ENCODE assay signal across 8 mouse cellular contexts in the genomic region with DNA sequence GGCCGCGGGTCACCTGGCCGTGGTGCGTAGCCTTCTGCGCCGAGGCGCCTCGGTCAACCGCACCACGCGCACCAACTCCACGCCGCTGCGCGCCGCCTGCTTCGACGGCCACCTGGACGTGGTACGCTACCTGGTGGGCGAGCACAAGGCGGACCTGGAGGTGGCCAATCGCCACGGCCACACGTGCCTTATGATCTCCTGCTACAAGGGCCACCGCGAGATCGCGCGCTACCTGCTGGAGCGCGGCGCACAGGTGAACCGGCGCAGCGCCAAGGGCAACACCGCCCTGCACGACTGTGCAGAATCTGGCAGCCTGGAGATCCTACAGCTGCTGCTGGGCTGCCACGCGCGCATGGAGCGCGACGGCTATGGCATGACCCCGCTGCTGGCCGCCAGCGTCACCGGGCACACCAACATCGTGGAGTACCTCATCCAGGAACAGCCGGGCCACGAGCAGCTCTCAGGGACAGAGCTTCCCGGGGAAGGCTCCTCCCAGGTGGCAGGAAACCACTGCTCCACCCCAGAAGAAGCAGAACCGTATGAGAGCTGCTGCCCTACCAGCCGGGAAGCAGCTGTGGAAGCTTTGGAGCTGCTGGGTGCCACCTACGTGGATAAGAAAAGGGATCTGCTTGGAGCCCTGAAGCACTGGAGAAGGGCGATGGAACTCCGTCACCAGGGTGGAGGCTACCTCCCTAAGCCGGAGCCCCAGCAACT. TPM values are rescaled to one million over a fixed set of nuclear protein-coding genes. Genes with fewer than 3 reads are reported as not detected.
DNase-seq lines count a peak whose midpoint lies in the region; ATAC-seq and TF ChIP-seq lines count a peak whose summit lies in the region.

No protein-coding gene starts in this region.

- DNase-seq in heart, postnatal 10 days, result no peak
- peak; percentile 37 for DNase-seq in MEL (ENCODE audit: low read depth, low spot score)
- no peak for DNase-seq in layer of hippocampus, adult 9-10 months (ENCODE audit: low spot score)
- DNase-seq in left cerebral cortex, postnatal 14 days (ENCODE audit: low spot score in 2 of 2), result no peak

- H3K27me3 ChIP-seq in heart, embryonic 13.5 days (replicated peaks), result no peaks in the 10 kb centered on the region; the same call in 1 of the 2 replicates
- H3K27me3 ChIP-seq in MEL (ENCODE audit: control insufficient read depth in 1 of 2, insufficient read depth in 2 of 2, low read length in 2 of 2), result no peaks in the 10 kb centered on the region
- no peaks in the 10 kb centered on the region for H3K27me3 ChIP-seq in forebrain, embryonic 13.5 days
- no peaks in the 10 kb centered on the region for H3K27me3 ChIP-seq in kidney, embryonic 14.5 days (ENCODE audit: control insufficient read depth, insufficient read depth, low read length)
- H3K27me3 ChIP-seq in midbrain, embryonic 16.5 days (ENCODE audit: control insufficient read depth, insufficient read depth, low read depth, low read length), result no peaks in the 10 kb centered on the region

- intact Hi-C loops in heart, postnatal 10 days (cut with DNase I), result loop anchor here (2.0 kb wide), 1 partner anchor 19 kb away; the partner anchor contains the start of gene Ticam1
- intact Hi-C loops in left cerebral cortex, postnatal 14 days (cut with DNase I), result no loop called here

- peaks cover 44% of the 10 kb centered on the region for H3K36me3 ChIP-seq in heart, embryonic 13.5 days
- H3K36me3 ChIP-seq in MEL (ENCODE audit: control insufficient read depth in 1 of 2, insufficient read depth in 2 of 2, low read length in 2 of 2), result peaks cover 0 to 28% of the 10 kb centered on the region in 2 experiments; a peak in 3 of 4 replicates
- peaks cover 48% of the 10 kb centered on the region for H3K36me3 ChIP-seq in forebrain, embryonic 13.5 days (ENCODE audit: poor library complexity, severe bottlenecking)
- H3K36me3 ChIP-seq in kidney, embryonic 14.5 days (ENCODE audit: control insufficient read depth, insufficient read depth, low read length), result peaks cover 35% of the 10 kb centered on the region
- H3K36me3 ChIP-seq in midbrain, embryonic 16.5 days (ENCODE audit: control insufficient read depth, insufficient read depth, low read length), result peaks cover 8% of the 10 kb centered on the region

- TF ChIP-seq CTCF in MEL (IDR thresholded peaks at IDR 0.05 in 2 of 3, conservative IDR thresholded peaks at IDR 0.05 in 1 of 3; ENCODE audit: control insufficient read depth in 1 of 3, insufficient read depth in 1 of 3, low read depth in 2 of 3, low read length in 3 of 3, poor library complexity in 1 of 3, severe bottlenecking in 1 of 3), result no peak

- no peak for ATAC-seq in heart, embryonic 13.5 days (ENCODE audit: extremely low read depth, insufficient number of reproducible peaks, low FRiP score, low TSS enrichment)
- no peak for ATAC-seq in forebrain, embryonic 13.5 days
- no peak for ATAC-seq in kidney, embryonic 14.5 days (ENCODE audit: low FRiP score, low TSS enrichment)
- peak; percentile 0; the same call in 1 of the 2 replicates for ATAC-seq in midbrain, embryonic 16.5 days

- H3K4me2 ChIP-seq in heart, embryonic 13.5 days, result peak overlapping the region; percentile 85
- peak overlapping the region; percentile 99 for H3K4me2 ChIP-seq in forebrain, embryonic 13.5 days
- peak overlapping the region; percentile 92 for H3K4me2 ChIP-seq in kidney, embryonic 14.5 days (replicated peaks; ENCODE audit: low read depth, low read length)
- H3K4me2 ChIP-seq in midbrain, embryonic 16.5 days (ENCODE audit: low read length), result peak overlapping the region; percentile 96

- TF ChIP-seq RAD21 in MEL (IDR thresholded peaks at IDR 0.05; ENCODE audit: low read depth, low read length), result no peak

- H3K9me3 ChIP-seq in heart, embryonic 13.5 days, result no peaks in the 10 kb centered on the region
- no peaks in the 10 kb centered on the region for H3K9me3 ChIP-seq in MEL (replicated peaks; ENCODE audit: insufficient read depth, low read length)
- no peaks in the 10 kb centered on the region for H3K9me3 ChIP-seq in forebrain, embryonic 13.5 days (replicated peaks)
- H3K9me3 ChIP-seq in kidney, embryonic 14.5 days (ENCODE audit: control insufficient read depth, low read length), result no peaks in the 10 kb centered on the region
- H3K9me3 ChIP-seq in midbrain, embryonic 16.5 days (replicated peaks; ENCODE audit: control insufficient read depth, low read length, poor library complexity, severe bottlenecking), result no peaks in the 10 kb centered on the region

- peak overlapping the region; percentile 90 for H3K9ac ChIP-seq in heart, embryonic 13.5 days
- H3K9ac ChIP-seq in MEL (ENCODE audit: control insufficient read depth, low read depth, low read length, poor library complexity, severe bottlenecking), result peak overlapping the region; percentile 75
- peak overlapping the region; percentile 76 for H3K9ac ChIP-seq in forebrain, embryonic 13.5 days
- peak overlapping the region; percentile 67 for H3K9ac ChIP-seq in kidney, embryonic 14.5 days (ENCODE audit: low read depth, low read length)
- peak overlapping the region; percentile 71 for H3K9ac ChIP-seq in midbrain, embryonic 16.5 days (ENCODE audit: low read depth, low read length)

- peak overlapping the region; percentile 86 for H3K27ac ChIP-seq in heart, embryonic 13.5 days (replicated peaks)
- H3K27ac ChIP-seq in MEL (ENCODE audit: control insufficient read depth, low read depth, low read length), result no peak overlapping the region
- no peak overlapping the region for H3K27ac ChIP-seq in forebrain, embryonic 13.5 days
- H3K27ac ChIP-seq in kidney, embryonic 14.5 days (ENCODE audit: low read depth, low read length), result no peak overlapping the region; the same call in 1 of the 2 replicates
- peak overlapping the region; percentile 83 for H3K27ac ChIP-seq in midbrain, embryonic 16.5 days (ENCODE audit: low read length)

- TF ChIP-seq EP300 in MEL (IDR thresholded peaks at IDR 0.05; ENCODE audit: low read depth in 1 of 2, low read length in 2 of 2), result no peak

- 8% methylated on average over 58 of the region's 58 CpGs for WGBS in heart, embryonic 13.5 days
- 11% methylated on average over 55 of the region's 58 CpGs for WGBS in forebrain, embryonic 13.5 days
- 8% methylated on average over 49 of the region's 58 CpGs for WGBS in kidney, embryonic 14.5 days
- WGBS in midbrain, embryonic 16.5 days, result 11% methylated on average over 58 of the region's 58 CpGs

- peaks cover 48% of the 10 kb centered on the region for H3K79me2 ChIP-seq in MEL (ENCODE audit: control insufficient read depth, insufficient read depth, low read length, poor library complexity)

- H3K4me3 ChIP-seq in heart, embryonic 13.5 days, result peak overlapping the region; percentile 73
- H3K4me3 ChIP-seq in MEL (ENCODE audit: control insufficient read depth in 1 of 2, insufficient read depth in 1 of 2, low read depth in 2 of 2, low read length in 2 of 2), result peak overlapping the region; percentile 44 to 74
- peak overlapping the region; percentile 72 for H3K4me3 ChIP-seq in forebrain, embryonic 13.5 days
- peak overlapping the region; percentile 66 for H3K4me3 ChIP-seq in kidney, embryonic 14.5 days (ENCODE audit: low read length)
- H3K4me3 ChIP-seq in midbrain, embryonic 16.5 days (ENCODE audit: low read depth, low read length), result peak overlapping the region; percentile 65

- H3K4me1 ChIP-seq in heart, embryonic 13.5 days, result peaks cover 57% of the 10 kb centered on the region
- peaks cover 0 to 38% of the 10 kb centered on the region in 2 experiments; a peak in 2 of 4 replicates for H3K4me1 ChIP-seq in MEL (ENCODE audit: control insufficient read depth in 1 of 2, insufficient read depth in 2 of 2, low read length in 2 of 2)
- peaks cover 50% of the 10 kb centered on the region for H3K4me1 ChIP-seq in forebrain, embryonic 13.5 days
- peaks cover 20% of the 10 kb centered on the region; the same call in 1 of the 2 replicates for H3K4me1 ChIP-seq in kidney, embryonic 14.5 days (ENCODE audit: control insufficient read depth, insufficient read depth, low read length)
- H3K4me1 ChIP-seq in midbrain, embryonic 16.5 days (ENCODE audit: control insufficient read depth, insufficient read depth, low read length), result peaks cover 46% of the 10 kb centered on the region

- TF ChIP-seq POLR2A in MEL (IDR thresholded peaks at IDR 0.05; ENCODE audit: control insufficient read depth in 1 of 2, insufficient read depth in 1 of 2, low read depth in 1 of 2, low read length in 2 of 2, poor library complexity in 1 of 2), result 0 out of 4 replicates have a peak, but pooled peaks of 1 of the 2 experiments have one; percentile 5

RNA-seq across cellular contexts. Expression of gene Fem1a, which starts 0.7 kb away (rescaled TPM):
- polyA plus RNA-seq in heart, embryonic 13.5 days (2015; fragmentation: Nextera tagmentation; extraction: Ambion mirVana), result 17.2 and 18.5 TPM in 2 replicates
- total RNA-seq in heart, postnatal 10 days (2021), result 10 to 100 TPM; 81.5 to 94.9 TPM
- 16.2 and 21.5 TPM in 2 replicates for total RNA-seq in MEL (2012; rRNA removed)
- 10 to 100 TPM in 1 of 2 experiments, not detected in 1; 17.1 TPM for polyA plus RNA-seq in MEL (2012; ENCODE audit: insufficient read depth in 1 of 2, insufficient read length in 2 of 2, low read depth in 1 of 2, low replicate concordance in 2 of 2, missing spikeins in 1 of 2)
- 16.5 and 19.3 TPM in 2 replicates for polyA plus RNA-seq in forebrain, embryonic 13.5 days (2015; fragmentation: Nextera tagmentation; extraction: Ambion mirVana)
- 10.5 and 14.3 TPM in 2 replicates for polyA plus RNA-seq in kidney, embryonic 14.5 days (2014; fragmentation: Nextera tagmentation; extraction: Ambion mirVana)
- polyA plus RNA-seq in midbrain, embryonic 16.5 days (2015; fragmentation: Nextera tagmentation; extraction: Ambion mirVana), result 15.5 and 18.2 TPM in 2 replicates
- total RNA-seq in left cerebral cortex, postnatal 14 days (2021), result 10 to 100 TPM; 39.1 to 41.0 TPM

RNA-seq across cellular contexts. Expression of gene Ticam1, which starts 19.2 kb away (rescaled TPM):
- 7.7 and 8.4 TPM in 2 replicates for polyA plus RNA-seq in heart, embryonic 13.5 days (2015; fragmentation: Nextera tagmentation; extraction: Ambion mirVana)
- 10 to 100 TPM; 11.6 to 12.7 TPM for total RNA-seq in heart, postnatal 10 days (2021)
- total RNA-seq in MEL (2012; rRNA removed), result 3.5 and 4.6 TPM in 2 replicates
- polyA plus RNA-seq in MEL (2012; ENCODE audit: insufficient read depth in 1 of 2, insufficient read length in 2 of 2, low read depth in 1 of 2, low replicate concordance in 2 of 2, missing spikeins in 1 of 2), result 1 to 10 TPM in 1 of 2 experiments, not detected in 1; 8.7 TPM
- polyA plus RNA-seq in forebrain, embryonic 13.5 days (2015; fragmentation: Nextera tagmentation; extraction: Ambion mirVana), result 1.4 and 1.6 TPM in 2 replicates
- polyA plus RNA-seq in kidney, embryonic 14.5 days (2014; fragmentation: Nextera tagmentation; extraction: Ambion mirVana), result 4.1 and 7.2 TPM in 2 replicates
- polyA plus RNA-seq in midbrain, embryonic 16.5 days (2015; fragmentation: Nextera tagmentation; extraction: Ambion mirVana), result 1.3 TPM in 2 replicates
- 1 to 10 TPM; 5.5 to 5.9 TPM for total RNA-seq in left cerebral cortex, postnatal 14 days (2021)

RNA-seq across cellular contexts. Expression of gene Plin3, which starts 35.3 kb away (rescaled TPM):
- 67.1 and 71.8 TPM in 2 replicates for polyA plus RNA-seq in heart, embryonic 13.5 days (2015; fragmentation: Nextera tagmentation; extraction: Ambion mirVana)
- total RNA-seq in heart, postnatal 10 days (2021), result 10 to 100 TPM; 67.0 to 81.9 TPM
- total RNA-seq in MEL (2012; rRNA removed), result 6.6 and 7.6 TPM in 2 replicates
- polyA plus RNA-seq in MEL (2012; ENCODE audit: insufficient read depth in 1 of 2, insufficient read length in 2 of 2, low read depth in 1 of 2, low replicate concordance in 2 of 2, missing spikeins in 1 of 2), result 10 to 100 TPM in 1 of 2 experiments, not detected in 1; 13.1 TPM
- polyA plus RNA-seq in forebrain, embryonic 13.5 days (2015; fragmentation: Nextera tagmentation; extraction: Ambion mirVana), result 18.3 and 21.8 TPM in 2 replicates
- 65.2 and 68.7 TPM in 2 replicates for polyA plus RNA-seq in kidney, embryonic 14.5 days (2014; fragmentation: Nextera tagmentation; extraction: Ambion mirVana)
- polyA plus RNA-seq in midbrain, embryonic 16.5 days (2015; fragmentation: Nextera tagmentation; extraction: Ambion mirVana), result 10.7 and 12.3 TPM in 2 replicates
- 1 to 10 TPM; 4.8 TPM for total RNA-seq in left cerebral cortex, postnatal 14 days (2021)

RNA-seq across cellular contexts. Expression of gene Dpp9, which starts 38.6 kb away (rescaled TPM):
- polyA plus RNA-seq in heart, embryonic 13.5 days (2015; fragmentation: Nextera tagmentation; extraction: Ambion mirVana), result 21.8 and 22.4 TPM in 2 replicates
- 10 to 100 TPM; 29.1 to 33.3 TPM for total RNA-seq in heart, postnatal 10 days (2021)
- total RNA-seq in MEL (2012; rRNA removed), result 34.3 and 36.3 TPM in 2 replicates
- 10 to 100 TPM in 1 of 2 experiments, not detected in 1; 67.2 TPM for polyA plus RNA-seq in MEL (2012; ENCODE audit: insufficient read depth in 1 of 2, insufficient read length in 2 of 2, low read depth in 1 of 2, low replicate concordance in 2 of 2, missing spikeins in 1 of 2)
- polyA plus RNA-seq in forebrain, embryonic 13.5 days (2015; fragmentation: Nextera tagmentation; extraction: Ambion mirVana), result 32.5 and 33.0 TPM in 2 replicates
- polyA plus RNA-seq in kidney, embryonic 14.5 days (2014; fragmentation: Nextera tagmentation; extraction: Ambion mirVana), result 31.5 and 40.3 TPM in 2 replicates
- polyA plus RNA-seq in midbrain, embryonic 16.5 days (2015; fragmentation: Nextera tagmentation; extraction: Ambion mirVana), result 24.2 and 25.4 TPM in 2 replicates
- total RNA-seq in left cerebral cortex, postnatal 14 days (2021), result 10 to 100 TPM; 50.5 to 57.1 TPM

RNA-seq across cellular contexts. Expression of gene Arrdc5, which starts 42.7 kb away (rescaled TPM):
- polyA plus RNA-seq in heart, embryonic 13.5 days (2015; fragmentation: Nextera tagmentation; extraction: Ambion mirVana), result not detected in 2 replicates
- not detected for total RNA-seq in heart, postnatal 10 days (2021)
- not detected in 2 replicates for total RNA-seq in MEL (2012; rRNA removed)
- polyA plus RNA-seq in MEL (2012; ENCODE audit: insufficient read depth in 1 of 2, insufficient read length in 2 of 2, low read depth in 1 of 2, low replicate concordance in 2 of 2, missing spikeins in 1 of 2), result not detected
- not detected in 2 replicates for polyA plus RNA-seq in forebrain, embryonic 13.5 days (2015; fragmentation: Nextera tagmentation; extraction: Ambion mirVana)
- polyA plus RNA-seq in kidney, embryonic 14.5 days (2014; fragmentation: Nextera tagmentation; extraction: Ambion mirVana), result not detected in 2 replicates
- polyA plus RNA-seq in midbrain, embryonic 16.5 days (2015; fragmentation: Nextera tagmentation; extraction: Ambion mirVana), result not detected in 2 replicates
- not detected for total RNA-seq in left cerebral cortex, postnatal 14 days (2021)

Comparison
In these comparisons a context has a peak if more than half of its experiments do, and no peak if none do; other contexts are left out.
1. H3K27ac ChIP-seq: peak in heart, embryonic 13.5 days (single experiment) and midbrain, embryonic 16.5 days (single experiment); none in MEL (single experiment), forebrain, embryonic 13.5 days (single experiment) and kidney, embryonic 14.5 days (single experiment).
2. Peak in every context shown above with its lines, with median percentiles within 50 percentile points of each other: H3K4me2 ChIP-seq, H3K4me3 ChIP-seq and H3K9ac ChIP-seq.